Mouse (Mus musculus): ENCODE measurements around the gene Slc5a8.

Slc5a8 gene

GRCm38 (mm10) chr10:88885632-88886090 is at the start of gene Slc5a8:
TSS of gene Slc5a8 (plus strand) at chr10:88885992.
- CTCF ChIA-PET = interaction anchor here in 1 of 4 experiments (0.6 kb wide), 1 partner anchor 380 kb away, joined by 7 read pairs; no protein-coding TSS in a partner anchor
- POLR2A ChIA-PET = no interaction called here

GRCm38 (mm10) chr10:88848876-88849476 is 36.8 kb upstream of the Slc5a8 start:
- ChIA-PET CTCF (no interaction called here), POLR2A (no interaction called here)

GRCm38 (mm10) chr10:88849976-88850375 is 35.8 kb upstream of the Slc5a8 start:
- ChIA-PET POLR2A (no interaction called here), CTCF (no interaction called here)

- POLR2A ChIA-PET = interaction anchor here in 1 of 4 experiments (0.6 kb wide), 1 partner anchor 160 kb away, joined by 3 read pairs; no protein-coding TSS in a partner anchor
- CTCF ChIA-PET = no interaction called here
These were observed 32.5 kb upstream of the Slc5a8 start for GRCm38 (mm10) chr10:88853326-88853725.

GRCm38 (mm10) chr10:88860911-88861310 is 24.9 kb upstream of the Slc5a8 start:
- POLR2A ChIA-PET = no interaction called here
- CTCF ChIA-PET = interaction anchor here in 1 of 4 experiments (0.5 kb wide), 1 partner anchor 556 kb away, joined by 4 read pairs; no protein-coding TSS in a partner anchor

- ChIA-PET CTCF (interaction anchor here in 1 of 4 experiments (0.5 kb wide), 1 partner anchor 557 kb away, joined by 4 read pairs; no protein-coding TSS in a partner anchor), POLR2A (no interaction called here)
These were observed 24.4 kb upstream of the Slc5a8 start for GRCm38 (mm10) chr10:88861416-88861815.

- CTCF ChIA-PET = no interaction called here
- POLR2A ChIA-PET = no interaction called here
These were observed 23.5 kb upstream of the Slc5a8 start for GRCm38 (mm10) chr10:88862293-88862692.

GRCm38 (mm10) chr10:88866017-88866416 is 19.8 kb upstream of the Slc5a8 start:
- ChIA-PET CTCF (no interaction called here), POLR2A (no interaction called here)

- CTCF ChIA-PET = no interaction called here
These were observed 10.9 kb upstream of the Slc5a8 start for GRCm38 (mm10) chr10:88874870-88875269.

GRCm38 (mm10) chr10:88877421-88877820 is 8.4 kb upstream of the Slc5a8 start:
- CTCF ChIA-PET = no interaction called here
- POLR2A ChIA-PET = no interaction called here

More at GRCm38 (mm10) chr10:88874870-88875269, 10.9 kb upstream of the Slc5a8 start:
- POLR2A ChIA-PET = no interaction called here

- ChIA-PET CTCF (no interaction called here), POLR2A (no interaction called here)
These were observed 2.1 kb upstream of the Slc5a8 start for GRCm38 (mm10) chr10:88883721-88884120.

GRCm38 (mm10) chr10:88884836-88885235 is 956 bp upstream of the Slc5a8 start:
- ChIA-PET CTCF (no interaction called here), POLR2A (no interaction called here)

GRCm38 (mm10) chr10:88886114-88886513 is 322 bp downstream of the Slc5a8 start:
- POLR2A ChIA-PET = no interaction called here
- CTCF ChIA-PET = interaction anchor here in 1 of 4 experiments (0.6 kb wide), 1 partner anchor 381 kb away, joined by 7 read pairs; no protein-coding TSS in a partner anchor

- ChIA-PET CTCF (no interaction called here), POLR2A (interaction anchor here in 1 of 4 experiments (0.5 kb wide), 1 partner anchor 57 kb away, joined by 4 read pairs; no protein-coding TSS in a partner anchor)
These were observed 2.6 kb downstream of the Slc5a8 start for GRCm38 (mm10) chr10:88888376-88888775.

- POLR2A ChIA-PET = no interaction called here
- CTCF ChIA-PET = no interaction called here
These were observed 5.6 kb downstream of the Slc5a8 start for GRCm38 (mm10) chr10:88891410-88891809.

GRCm38 (mm10) chr10:88892560-88893087 is 6.8 kb downstream of the Slc5a8 start:
- CTCF ChIA-PET = no interaction called here
- POLR2A ChIA-PET = no interaction called here

- POLR2A ChIA-PET = no interaction called here
- CTCF ChIA-PET = no interaction called here
These were observed 11.2 kb downstream of the Slc5a8 start for GRCm38 (mm10) chr10:88897032-88897431.

GRCm38 (mm10) chr10:88949649-88950296 is 64.0 kb downstream of the Slc5a8 start:
- POLR2A ChIA-PET = no interaction called here
- CTCF ChIA-PET = no interaction called here

- CTCF ChIA-PET = no interaction called here
- POLR2A ChIA-PET = no interaction called here
These were observed 64.5 kb downstream of the Slc5a8 start for GRCm38 (mm10) chr10:88950297-88950653.

- ChIA-PET CTCF (no interaction called here), POLR2A (interaction anchor here in 2 of 4 experiments (0.6 to 0.8 kb wide), 3 partner anchors 138 to 1666 kb away, joined by 5 to 18 read pairs (median 5); no protein-coding TSS in a partner anchor)
These were observed 75.0 kb downstream of the Slc5a8 start for GRCm38 (mm10) chr10:88960791-88961190.

GRCm38 (mm10) chr10:88968586-88968985 is 82.8 kb downstream of the Slc5a8 start:
- CTCF ChIA-PET = no interaction called here
- POLR2A ChIA-PET = no interaction called here
